Mouse (Mus musculus) B cell, adult 2 months (primary cell): ENCODE results near the gene Usp26.

Source experiments
- DNase-seq, 2 experiments: peaks; one replicate each; pipeline ENCODE4 v3.0.0; 2022

Gene Usp26

GRCm38 (mm10) chrX:51801133-51801532, at the start of gene Usp26:
Usp26 (minus strand) TSS chrX:51801233.
- no peak for DNase-seq

- DNase-seq, result no peak
These were observed 13.6 kb upstream of the Usp26 start for GRCm38 (mm10) chrX:51814466-51815247.

GRCm38 (mm10) chrX:51767457-51767856, 33.6 kb downstream of the Usp26 start:
- DNase-seq, result no peak

GRCm38 (mm10) chrX:51736450-51736849, 64.6 kb downstream of the Usp26 start:
- peak in 1 of 2 experiments; percentile 14 for DNase-seq

- no peak for DNase-seq
These were observed 86.8 kb downstream of the Usp26 start for GRCm38 (mm10) chrX:51714086-51714745.

- no peak for DNase-seq
These were observed 88.0 kb downstream of the Usp26 start for GRCm38 (mm10) chrX:51712996-51713395.
